Mouse (Mus musculus): ENCODE results near the gene Pcca.

Pcca gene

DNA sequence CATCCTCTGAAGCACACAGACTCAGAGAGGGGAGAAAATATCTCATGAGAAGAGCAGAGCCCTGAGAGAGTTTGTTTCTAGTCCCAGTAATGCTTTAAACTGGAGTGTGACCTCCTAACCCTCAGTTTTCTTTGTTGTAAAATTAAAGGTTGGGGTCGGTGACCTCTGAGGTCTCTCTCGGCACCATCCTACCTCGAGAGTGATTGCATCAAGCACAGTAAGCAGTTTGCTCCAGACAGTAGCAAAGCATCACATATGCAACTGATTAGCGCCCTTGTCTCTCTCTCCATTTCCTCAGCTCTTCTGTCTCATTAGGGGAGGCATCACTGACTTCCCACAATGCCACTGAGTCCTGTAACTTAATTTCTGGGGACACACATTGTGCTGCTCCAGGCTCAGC, 302.1 kb downstream of the Pcca start:
- no peak for DNase-seq (ENCODE audit: low read depth)

DNA sequence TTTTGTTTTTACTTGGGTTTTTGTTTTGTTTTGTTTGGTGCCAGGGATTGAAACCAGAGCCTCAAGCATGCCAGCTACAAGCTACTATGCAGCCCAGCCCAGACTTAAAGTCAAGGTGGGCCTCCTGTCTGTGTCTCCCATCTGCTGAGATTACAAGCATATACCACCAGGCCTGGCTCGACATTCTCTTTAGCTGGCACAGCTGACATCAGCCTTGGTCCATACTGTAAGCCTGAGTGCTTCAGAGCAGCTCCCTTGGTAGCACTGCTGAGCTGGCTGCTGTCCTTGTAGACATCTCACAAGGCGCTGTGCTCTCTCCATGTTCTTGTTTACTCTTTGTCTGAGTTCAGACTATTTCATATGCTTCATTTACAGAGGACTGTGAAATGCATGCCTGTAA, 302.9 kb downstream of the Pcca start:
- DNase-seq (ENCODE audit: low read depth) = no peak

DNA sequence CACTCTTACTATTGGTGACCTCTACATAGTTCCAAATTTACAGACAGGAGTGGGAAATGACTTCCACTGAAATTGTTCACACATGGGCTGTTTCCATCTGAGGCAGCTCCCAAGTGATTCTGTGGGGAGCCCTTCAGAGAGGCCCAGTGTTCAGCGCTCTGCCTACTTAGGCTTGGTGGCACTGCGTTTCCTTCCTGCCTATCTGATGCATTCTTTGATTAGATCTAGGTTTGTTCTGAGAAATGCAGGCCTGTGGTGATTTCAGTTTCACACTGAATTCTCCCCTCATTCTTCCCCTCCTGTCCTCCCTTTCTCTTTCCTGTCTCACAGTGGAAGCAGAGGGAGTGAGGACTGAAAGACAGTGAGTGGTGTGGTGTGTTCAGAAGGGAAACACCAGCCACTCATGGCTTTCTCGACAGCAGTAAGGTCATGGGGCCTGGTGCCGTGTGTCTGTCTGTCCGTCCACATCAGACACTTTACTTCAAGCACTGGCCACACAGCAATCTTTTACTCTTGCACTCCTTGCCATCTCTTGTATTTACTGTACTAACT, 318.5 kb downstream of the Pcca start:
- DNase-seq (ENCODE audit: low read depth) = peak; percentile 5

DNA sequence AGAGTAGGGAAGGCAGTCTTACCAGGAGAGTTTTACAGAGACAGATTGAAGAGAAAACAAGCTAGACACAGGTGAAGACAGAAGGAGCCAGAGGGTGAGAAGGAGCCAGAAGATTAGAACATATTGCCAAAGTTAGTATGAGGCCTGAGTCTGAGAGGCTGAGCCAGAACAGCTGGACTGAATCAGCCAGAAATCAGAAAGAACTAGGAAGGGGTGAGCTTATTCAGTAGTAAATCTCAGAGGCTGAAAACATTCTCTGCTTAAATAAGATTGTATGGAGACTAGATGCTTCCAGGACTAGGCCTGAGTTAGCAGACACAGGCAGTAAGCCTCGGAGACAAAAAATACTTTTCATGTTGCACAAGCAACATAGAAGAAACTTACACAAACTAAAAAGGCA, 325.7 kb downstream of the Pcca start:
- no peak for DNase-seq (ENCODE audit: low read depth)

DNA sequence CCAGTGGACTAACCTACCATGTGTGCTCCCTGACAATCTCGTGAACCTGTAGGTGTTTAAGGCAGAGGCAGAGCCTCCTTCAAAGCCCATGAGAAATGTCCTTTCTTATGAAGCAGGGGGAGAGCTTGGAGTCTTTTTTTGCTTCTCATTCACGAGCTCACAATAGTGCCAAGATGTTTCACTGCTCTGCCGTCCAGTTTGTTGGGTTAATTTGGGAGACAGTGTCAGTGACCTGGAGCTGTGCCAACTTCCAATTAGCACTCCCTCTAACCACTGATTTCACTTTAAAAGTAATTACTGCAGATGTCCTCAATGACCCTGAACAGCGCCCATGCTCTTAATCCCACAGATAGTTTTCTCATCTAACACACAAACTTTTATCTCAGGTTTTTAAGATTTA, 328.5 kb downstream of the Pcca start:
- DNase-seq (ENCODE audit: low read depth) = no peak

DNA sequence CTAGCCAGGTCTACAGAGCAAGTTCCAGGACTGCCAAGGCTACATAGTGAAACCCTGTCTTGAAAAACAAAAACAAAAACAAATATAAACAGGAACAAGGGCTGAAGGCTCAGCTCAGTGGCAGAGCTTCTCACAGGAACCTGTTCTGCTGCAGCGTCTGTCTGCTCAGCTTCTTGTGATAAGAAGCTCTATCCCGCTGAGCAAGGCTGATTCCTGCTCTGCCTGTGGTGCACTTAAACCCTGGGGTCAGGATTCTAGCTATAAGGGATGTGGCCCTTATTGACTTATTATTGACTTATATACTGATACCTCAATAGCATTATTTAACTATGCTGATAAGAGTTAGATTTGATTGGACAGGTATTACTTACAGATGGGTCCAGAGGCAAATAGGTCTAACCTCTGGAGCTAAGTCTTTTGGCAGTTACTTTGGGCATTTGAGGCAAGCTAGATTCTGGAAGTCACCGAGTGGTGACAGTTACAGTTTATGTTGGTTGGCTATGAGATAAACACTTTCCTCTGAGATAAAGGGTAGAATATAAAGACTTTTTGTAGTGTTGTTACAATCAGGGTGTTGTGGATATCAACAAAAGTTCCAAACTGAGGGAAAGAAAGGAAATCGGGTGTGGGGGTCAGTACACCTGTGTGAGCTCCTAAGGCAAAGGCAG, 331.5 kb downstream of the Pcca start:
- DNase-seq (ENCODE audit: low read depth) = no peak

DNA sequence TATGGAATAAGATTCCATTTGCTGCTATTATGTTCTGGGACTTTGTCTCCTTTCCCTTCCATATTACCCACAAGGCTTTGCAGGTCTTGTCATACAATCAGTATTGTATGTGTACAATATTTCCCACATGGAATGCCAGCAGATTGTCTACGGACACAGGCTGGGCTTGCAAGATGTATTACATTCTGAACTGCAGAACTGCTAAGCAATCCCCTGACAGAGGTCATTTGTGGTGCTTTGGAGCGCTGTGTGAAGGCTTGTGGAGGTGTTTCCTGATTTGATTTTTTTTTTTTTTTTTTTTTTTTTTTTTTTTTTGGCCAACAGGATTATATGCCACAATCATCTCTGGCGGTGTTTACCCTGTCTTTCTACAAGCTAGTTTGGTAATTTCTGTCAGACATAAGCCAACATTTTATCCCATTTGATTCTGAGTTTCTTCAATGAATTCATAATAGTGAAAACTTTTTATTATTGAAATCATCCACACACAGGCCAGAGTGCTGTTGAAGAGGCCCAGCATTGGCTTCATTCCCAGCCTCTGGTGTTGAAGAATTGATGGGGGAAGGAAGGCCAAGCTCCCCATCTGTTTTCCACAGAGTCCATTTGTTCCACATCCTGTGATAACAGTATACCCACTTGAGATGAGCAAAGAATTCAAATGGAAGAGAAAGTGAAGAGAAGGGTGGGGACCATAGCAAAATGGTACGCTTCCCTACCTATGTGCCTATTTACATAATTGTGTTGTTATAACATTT, 333.6 kb downstream of the Pcca start:
- DNase-seq (ENCODE audit: low read depth) = no peak

DNA sequence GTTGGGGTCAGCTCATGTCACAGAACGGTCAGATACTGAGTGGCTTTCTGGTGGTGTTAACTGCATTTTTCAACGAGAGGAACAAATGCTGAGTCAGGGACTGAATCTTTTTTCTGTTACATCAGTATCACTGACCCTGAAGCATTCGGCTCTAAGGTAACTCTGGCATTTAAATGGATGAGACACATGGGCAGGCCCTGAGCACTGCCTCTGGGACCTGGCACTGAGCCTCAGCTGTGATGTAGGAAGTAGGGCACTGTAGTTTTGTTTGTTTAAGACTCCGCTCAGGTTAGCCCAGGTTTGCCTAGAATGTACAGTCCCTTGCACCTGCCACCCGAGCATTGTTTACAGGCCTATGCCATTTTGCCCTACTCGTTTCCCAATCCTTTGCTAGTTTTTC, 335.7 kb downstream of the Pcca start:
- DNase-seq (ENCODE audit: low read depth) = no peak

DNA sequence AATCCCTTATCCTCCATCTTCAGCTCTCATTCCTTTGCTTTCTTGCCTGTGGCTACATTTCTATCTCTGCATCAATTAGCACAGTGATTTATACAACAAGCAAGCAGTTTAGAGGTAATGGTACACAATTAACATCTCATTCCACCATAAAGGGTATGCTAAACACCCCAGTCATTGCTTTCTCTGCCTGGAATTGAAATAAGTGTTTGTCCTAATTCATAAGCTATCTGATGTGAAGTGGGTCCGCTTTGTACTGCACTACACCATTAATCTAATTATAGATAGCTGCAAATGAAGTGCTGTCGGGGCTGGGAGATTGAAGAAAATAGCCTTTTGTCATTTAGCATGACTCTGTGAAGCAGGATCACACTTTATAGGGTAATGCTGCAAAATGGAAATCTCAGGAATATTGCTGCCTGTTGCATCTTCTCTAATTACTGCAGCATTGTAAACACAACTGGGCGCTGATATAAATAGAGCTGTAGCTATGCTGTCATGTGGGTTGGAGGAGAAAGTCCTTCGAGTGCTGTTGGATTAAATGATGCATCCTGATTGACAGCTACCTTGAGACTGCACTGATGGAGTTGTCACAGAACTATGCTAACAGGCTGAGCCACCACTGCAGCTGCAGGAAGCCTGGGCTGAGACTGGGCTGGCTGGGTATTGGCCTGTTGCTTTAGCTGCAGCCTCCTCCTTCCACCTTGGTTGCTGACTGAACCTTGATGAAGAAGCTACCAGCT, 337.9 kb downstream of the Pcca start:
- DNase-seq (ENCODE audit: low read depth) = no peak

DNA sequence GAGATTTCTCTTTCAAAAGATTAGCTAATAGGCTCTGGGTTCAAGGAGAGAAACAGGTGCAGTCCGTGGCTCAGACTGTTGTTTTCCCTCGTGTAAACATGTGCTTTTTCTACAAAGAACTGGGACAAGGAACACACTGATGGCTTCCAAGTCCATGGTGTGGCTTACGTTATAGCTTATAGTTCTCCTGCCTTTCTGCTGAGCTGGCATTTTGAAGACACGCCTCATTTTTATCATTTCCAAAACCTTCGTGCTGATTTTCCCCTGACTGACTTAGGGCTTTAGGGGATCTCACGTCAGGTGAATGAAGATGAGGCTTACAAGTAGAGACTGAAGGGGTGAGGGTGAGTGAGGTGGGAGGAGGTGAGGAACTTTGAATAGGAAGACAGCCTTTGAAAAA, 338.5 kb downstream of the Pcca start:
- DNase-seq (ENCODE audit: low read depth) = no peak

DNA sequence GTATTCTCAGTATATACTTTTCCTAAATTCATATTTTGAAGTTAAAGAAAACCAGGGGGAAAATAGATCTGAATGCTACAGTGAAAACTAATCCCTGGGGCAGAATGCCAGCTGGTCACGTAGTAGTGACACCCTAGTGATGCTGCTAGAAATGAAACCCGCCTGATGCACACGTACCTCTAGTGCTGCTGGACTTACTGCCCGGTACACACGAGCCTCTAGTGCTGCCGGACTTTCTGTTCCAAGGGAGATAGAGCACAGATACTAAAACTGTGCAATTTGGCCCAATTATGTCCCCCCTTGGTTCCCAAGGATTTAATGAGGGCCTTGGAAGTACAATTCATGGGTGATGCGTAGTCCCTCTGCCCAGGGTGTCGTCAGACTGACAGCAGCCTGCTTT, 340.9 kb downstream of the Pcca start:
- DNase-seq (ENCODE audit: low read depth) = no peak

DNA sequence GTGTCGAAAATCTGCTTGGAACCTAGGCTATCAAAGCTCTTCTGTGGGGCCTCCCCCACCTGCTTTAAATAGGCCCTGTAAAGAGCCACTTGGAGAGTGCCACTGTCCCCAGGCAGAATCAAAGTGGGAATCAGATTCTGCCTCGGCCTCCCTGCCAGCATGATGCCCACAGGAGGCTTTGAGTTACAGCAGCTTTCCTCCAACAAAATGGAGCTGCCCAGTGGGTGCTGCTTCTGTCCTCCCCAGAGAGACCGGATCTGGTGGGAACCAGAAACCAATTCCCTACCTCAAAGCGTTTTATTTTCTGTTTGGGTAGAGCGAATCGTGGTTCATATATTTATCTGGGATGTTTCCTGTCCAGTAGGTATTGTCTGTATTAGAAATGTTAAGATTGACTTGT, 341.5 kb downstream of the Pcca start:
- DNase-seq (ENCODE audit: low read depth) = no peak

DNA sequence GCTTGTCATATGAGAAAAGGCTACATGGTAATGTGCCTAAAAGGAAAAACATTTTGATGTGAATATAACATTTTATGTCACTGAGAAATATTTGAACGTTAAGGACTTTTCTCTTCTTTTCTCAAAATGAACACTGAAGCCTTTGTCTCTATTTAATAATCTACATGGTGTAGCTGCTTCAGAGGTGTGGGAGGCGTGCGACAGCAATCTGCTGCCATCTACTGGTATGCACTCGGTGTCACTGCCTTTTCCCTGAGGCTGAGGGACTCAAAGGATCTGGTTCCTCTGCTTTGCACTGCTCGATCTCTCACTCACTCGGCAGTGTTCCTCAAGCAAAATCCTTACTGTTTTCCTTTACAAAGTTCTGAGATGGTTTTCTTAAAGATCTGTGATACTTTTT, 342.0 kb downstream of the Pcca start:
- peak; percentile 65 for DNase-seq (ENCODE audit: low read depth)

DNA sequence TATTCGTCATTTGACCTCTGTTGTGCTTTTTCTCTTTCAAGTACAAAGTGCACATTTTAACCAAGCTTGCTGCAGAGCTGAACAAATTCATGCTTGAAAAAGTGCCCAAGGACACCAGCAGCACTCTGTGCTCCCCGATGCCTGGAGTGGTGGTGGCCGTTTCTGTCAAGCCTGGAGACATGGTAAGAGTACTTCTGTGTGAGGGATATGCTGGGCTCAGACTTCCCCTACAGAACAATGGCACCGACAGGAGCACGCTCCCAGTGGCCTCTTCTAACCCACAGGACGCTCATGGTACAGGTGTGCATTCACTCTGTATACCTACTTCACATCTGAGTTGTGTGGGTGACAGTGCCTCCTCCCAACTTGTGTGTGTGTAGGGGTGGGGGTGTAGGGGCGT, 342.6 kb downstream of the Pcca start:
- no peak for DNase-seq (ENCODE audit: low read depth)

DNA sequence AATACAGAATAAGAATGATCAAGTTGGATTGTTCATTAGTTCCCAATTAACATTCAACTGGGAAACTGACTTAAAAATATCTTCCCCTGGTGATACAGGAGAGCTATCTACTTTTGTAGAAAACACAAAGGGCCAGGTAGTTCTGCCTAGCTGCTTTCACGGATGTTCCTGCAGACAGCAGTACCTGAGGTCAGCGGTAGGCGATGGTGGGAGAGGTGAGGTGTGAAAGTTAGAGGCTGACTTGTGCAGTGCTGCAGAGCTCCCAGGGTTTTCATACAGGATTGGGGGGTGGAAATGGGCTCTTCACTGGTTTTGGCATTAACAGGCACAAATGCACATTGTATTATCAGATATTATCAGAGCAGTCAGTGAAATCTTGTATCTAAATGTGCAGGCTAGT, 343.7 kb downstream of the Pcca start:
- DNase-seq (ENCODE audit: low read depth) = no peak

DNA sequence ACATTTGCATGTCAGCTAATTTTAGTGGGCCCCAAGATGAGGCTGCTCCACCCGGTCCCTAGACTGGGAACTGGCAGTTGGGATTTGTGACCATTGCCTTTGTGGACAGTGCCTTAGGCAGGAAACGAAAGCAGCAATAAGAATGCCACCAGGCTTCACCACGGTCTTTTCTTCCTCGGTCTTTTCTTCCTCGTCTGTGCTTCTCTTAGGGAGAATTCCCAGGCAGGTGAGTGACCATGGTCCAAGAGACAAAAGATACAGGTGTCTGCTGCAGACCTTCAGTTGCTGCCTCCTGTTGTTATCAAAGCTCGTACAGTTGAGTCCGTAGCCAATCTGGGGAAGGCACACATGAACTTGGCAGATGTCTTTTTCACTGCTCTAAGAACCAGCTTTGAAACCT, 346.2 kb downstream of the Pcca start:
- DNase-seq (ENCODE audit: low read depth) = no peak

DNA sequence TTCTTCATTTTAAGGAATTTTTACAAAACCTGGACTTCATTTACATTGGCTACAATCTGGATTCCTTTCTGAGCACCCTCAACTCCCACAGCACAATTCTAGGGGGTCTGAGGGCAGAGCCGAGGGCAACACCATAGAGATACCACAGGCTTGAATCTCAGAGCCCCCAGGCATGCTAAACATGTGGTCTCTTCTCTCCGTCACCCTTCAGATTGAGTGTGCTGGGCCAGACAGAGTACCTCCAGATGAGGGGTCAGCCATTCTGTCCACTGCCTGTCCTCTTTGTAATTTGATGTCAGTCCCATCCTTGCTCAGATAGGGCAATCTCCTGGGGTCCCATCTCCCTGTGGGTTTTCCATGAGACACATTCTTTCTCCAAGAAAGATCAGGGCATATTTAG, 347.6 kb downstream of the Pcca start:
- no peak for DNase-seq (ENCODE audit: low read depth)

DNA sequence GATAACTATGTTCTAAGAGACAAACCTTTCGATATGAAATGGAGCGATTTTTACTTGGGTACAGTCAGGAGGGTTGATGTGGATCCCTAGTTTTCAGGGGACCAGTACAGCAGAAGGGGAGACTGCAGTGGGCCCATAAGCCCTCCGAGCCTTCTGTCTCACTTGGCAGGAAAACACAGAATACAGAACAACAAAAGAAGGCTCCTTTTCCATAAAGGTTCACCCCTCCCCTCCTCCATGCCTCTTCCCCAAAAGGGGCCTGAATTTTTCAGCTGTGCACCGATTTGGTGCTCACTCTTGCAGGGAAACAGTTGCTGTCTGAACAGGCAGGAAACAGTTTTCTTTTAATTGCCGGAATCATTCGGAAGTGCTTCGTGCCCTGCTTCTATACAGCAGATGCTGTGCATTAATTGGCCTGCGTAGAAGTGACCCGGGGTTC, 348.1 kb downstream of the Pcca start:
- no peak for DNase-seq (ENCODE audit: low read depth)

DNA sequence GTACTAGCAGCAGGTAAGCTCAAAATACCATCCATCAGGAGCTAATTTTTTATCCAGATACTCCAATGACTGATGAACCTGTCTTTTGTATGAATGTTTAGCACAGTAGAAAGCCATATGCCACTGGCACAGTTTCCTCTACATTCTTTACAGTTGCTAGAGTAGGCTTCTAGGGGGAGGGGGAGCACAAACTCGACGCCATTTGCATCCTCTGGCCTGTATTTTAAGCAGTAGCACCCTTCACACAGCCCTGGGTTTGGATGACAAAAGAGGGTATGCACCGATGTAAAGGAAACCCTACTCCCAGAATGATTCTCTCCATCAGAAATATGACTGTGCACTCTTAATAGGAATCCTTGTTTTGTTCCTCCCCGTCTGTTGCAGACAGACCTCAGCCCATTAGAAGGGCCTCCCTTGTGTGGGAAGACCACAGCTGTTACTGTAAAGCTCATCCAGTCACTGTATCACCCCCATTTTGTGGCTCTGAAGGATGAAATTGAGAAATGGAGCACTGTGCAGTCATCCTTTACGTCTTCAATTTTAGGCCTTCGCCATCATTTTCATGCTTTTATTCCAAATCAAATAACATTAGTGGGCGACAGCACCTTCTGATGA, 348.8 kb downstream of the Pcca start:
- DNase-seq (ENCODE audit: low read depth) = no peak

DNA sequence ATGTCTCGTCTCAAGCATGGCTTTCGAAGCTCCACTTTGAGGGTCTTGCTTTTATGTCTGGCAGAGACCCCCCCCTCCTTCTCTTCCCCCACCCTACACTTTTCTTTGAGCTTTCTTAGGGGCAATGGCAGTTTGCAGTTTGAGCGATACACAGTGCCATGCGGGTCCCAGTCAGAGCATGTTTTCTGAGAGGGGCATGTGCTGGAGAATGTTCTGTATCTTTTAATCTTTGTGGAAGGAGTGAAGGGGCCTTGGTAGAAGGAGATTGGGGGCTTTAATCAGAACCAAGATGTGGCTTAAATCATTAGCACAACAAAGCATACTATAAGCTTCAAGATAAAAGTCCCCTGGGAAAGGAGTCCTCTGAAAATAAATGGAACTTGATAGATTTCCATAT, 349.3 kb downstream of the Pcca start:
- DNase-seq (ENCODE audit: low read depth) = no peak

DNA sequence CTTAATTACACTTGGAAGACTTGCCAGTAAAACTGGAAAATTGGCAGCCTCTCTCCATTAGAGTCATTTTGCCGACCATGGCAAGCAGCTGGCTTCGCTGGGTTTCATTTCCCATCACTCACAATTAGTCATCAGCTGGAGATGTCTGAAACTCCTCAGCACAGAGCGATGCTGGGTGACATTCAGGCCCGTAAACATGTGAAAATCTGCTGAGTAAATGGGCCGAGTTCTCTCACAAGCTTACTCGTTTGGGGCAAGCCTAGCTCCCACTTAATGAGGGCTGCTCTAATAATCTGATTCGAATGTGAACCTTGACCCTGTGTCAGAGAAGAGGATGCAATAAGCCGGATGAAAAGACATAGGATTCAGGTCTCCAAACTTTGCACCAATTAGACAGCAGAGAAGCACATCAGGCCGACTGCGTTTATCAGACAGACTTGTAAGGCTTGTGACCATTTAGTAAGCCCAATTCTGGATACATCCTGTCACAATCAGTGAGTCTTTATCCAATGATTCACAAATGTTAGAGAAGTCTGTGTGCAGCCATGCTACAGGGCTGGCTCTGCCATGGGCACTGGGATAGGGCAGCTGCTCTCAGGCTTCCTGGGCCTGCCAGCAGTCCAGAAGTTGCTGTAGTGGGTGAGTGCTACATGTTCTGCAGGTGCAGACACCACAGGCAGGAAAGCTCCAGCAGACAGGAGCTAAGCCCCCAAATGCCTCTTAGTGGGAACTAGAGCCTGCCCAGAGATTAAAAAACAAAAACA, 349.9 kb downstream of the Pcca start:
- no peak for DNase-seq (ENCODE audit: low read depth)

DNA sequence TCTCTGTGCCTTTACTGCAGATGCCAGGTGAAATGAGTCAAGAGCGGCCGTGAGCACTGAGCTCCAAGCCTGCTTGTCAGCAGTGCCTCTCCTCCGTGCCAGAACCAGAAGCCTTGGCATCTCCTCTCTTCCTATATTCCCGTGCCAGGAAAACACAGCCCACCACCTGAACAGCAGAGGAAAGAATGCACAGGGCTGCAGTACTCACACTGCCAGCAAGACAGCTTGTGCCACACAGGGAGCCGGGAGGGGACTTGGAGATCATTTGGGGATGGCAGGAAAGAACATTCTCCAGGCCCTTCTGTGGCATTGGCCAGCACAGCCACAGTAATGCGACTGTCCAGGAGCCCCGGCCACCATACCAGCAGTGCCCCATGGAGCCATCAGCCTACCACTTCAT, 351.8 kb downstream of the Pcca start:
- no peak for DNase-seq (ENCODE audit: low read depth)
